ENCODE assay signal across 8 mouse cellular contexts in genomic region chr9:66512351-66512671, GRCm38 (mm10). TPM values are rescaled to one million over a fixed set of nuclear protein-coding genes. Genes with fewer than 3 reads are reported as not detected.
DNase-seq lines count a peak whose midpoint lies in the region; ATAC-seq and TF ChIP-seq lines count a peak whose summit lies in the region.

No protein-coding gene starts in this region.

- peak overlapping the region; percentile 94 for H3K27ac ChIP-seq in intestine, postnatal 0 days (ENCODE audit: low read depth, low read length)
- peak overlapping the region; percentile 94 for H3K27ac ChIP-seq in midbrain, embryonic 10.5 days (replicated peaks)

- DNase-seq in adrenal gland, adult 8-10 months = peak; percentile 86
- peak; percentile 84 for DNase-seq in embryo, embryonic 9.5 days (ENCODE audit: extremely low spot score)
- DNase-seq in left cerebral cortex, postnatal 36 days (ENCODE audit: low spot score in 2 of 2) = peak; percentile 85 to 88
- DNase-seq in midbrain, embryonic 10.5 days (ENCODE audit: low spot score) = peak; percentile 86
- DNase-seq in right cerebral cortex, postnatal 36 days (ENCODE audit: low spot score in 2 of 2) = peak; percentile 82 to 87
- DNase-seq in urinary bladder, postnatal 4 days (ENCODE audit: low spot score in 2 of 2) = peak; percentile 82 to 87

- no peaks in the 10 kb centered on the region for H3K9me3 ChIP-seq in intestine, postnatal 0 days (ENCODE audit: control insufficient read depth)
- H3K9me3 ChIP-seq in midbrain, embryonic 10.5 days (replicated peaks) = no peaks in the 10 kb centered on the region

- H3K4me3 ChIP-seq in intestine, postnatal 0 days (ENCODE audit: low read depth, low read length) = peak overlapping the region; percentile 63
- H3K4me3 ChIP-seq in midbrain, embryonic 10.5 days = peak overlapping the region; percentile 77

- TF ChIP-seq CTCF in intestine, postnatal 0 days (IDR thresholded peaks at IDR 0.05; ENCODE audit: low read depth) = peak; percentile 7; the same call in 1 of the 2 replicates

- no peaks in the 10 kb centered on the region for H3K27me3 ChIP-seq in intestine, postnatal 0 days (replicated peaks; ENCODE audit: control insufficient read depth, insufficient read depth, low read length)
- no peaks in the 10 kb centered on the region for H3K27me3 ChIP-seq in midbrain, embryonic 10.5 days (ENCODE audit: low read depth, poor library complexity, severe bottlenecking)

- intact Hi-C loops in left cerebral cortex, postnatal 36 days (cut with DNase I) = loop anchor here (2.0 to 10.0 kb wide), 4 partner anchors 80 to 432 kb away; partner anchors contain the start of genes Rps27l and Usp3

- 1% methylated on average over 8 of the region's 8 CpGs for WGBS in intestine, postnatal 0 days
- WGBS in midbrain, embryonic 10.5 days = 0% methylated on average over 8 of the region's 8 CpGs

- H3K9ac ChIP-seq in intestine, postnatal 0 days (ENCODE audit: low read depth, low read length) = peak overlapping the region; percentile 79

- peak overlapping the region; percentile 96 for H3K4me2 ChIP-seq in intestine, postnatal 0 days (replicated peaks; ENCODE audit: low read depth)

- ATAC-seq in granulocyte monocyte progenitor cell, adult 5-6 weeks (replicated peaks; ENCODE audit: poor library complexity, severe bottlenecking) = peak; percentile 81
- peak; percentile 45 for ATAC-seq in intestine, postnatal 0 days

- H3K36me3 ChIP-seq in intestine, postnatal 0 days (ENCODE audit: control insufficient read depth, insufficient read depth) = peaks cover 34% of the 10 kb centered on the region
- peaks cover 66% of the 10 kb centered on the region for H3K36me3 ChIP-seq in midbrain, embryonic 10.5 days

- H3K4me1 ChIP-seq in intestine, postnatal 0 days (replicated peaks; ENCODE audit: control insufficient read depth, insufficient read depth, low read length) = peaks cover 12% of the 10 kb centered on the region; the same call in 1 of the 2 replicates
- H3K4me1 ChIP-seq in midbrain, embryonic 10.5 days = peaks cover 51% of the 10 kb centered on the region

RNA-seq across cellular contexts. Expression of gene Fbxl22, which starts 2.1 kb away (rescaled TPM):
- total RNA-seq in adrenal gland, adult 8-10 months (2022) = under 1 TPM; 0.52 to 0.84 (median 0.65) TPM
- total RNA-seq in granulocyte monocyte progenitor cell, adult 5-6 weeks (2014; fragmentation: Nextera tagmentation) = 0.60 TPM in 1 of 2 replicates, not detected in the other
- 0.62 and 1.0 TPM in 2 replicates for total RNA-seq in granulocyte monocyte progenitor cell, adult 5-6 weeks (2017)
- polyA plus RNA-seq in intestine, postnatal 0 days (2015; fragmentation: Nextera tagmentation; extraction: Ambion mirVana) = 12.9 and 15.4 TPM in 2 replicates
- under 1 TPM; 0.35 to 0.52 TPM for total RNA-seq in left cerebral cortex, postnatal 36 days (2021)
- polyA plus RNA-seq in midbrain, embryonic 10.5 days (2016; fragmentation: Nextera tagmentation; extraction: Ambion mirVana) = 1.5 TPM in 2 replicates

Comparison
In these comparisons a context has a peak if more than half of its experiments do, and no peak if none do; other contexts are left out.
1. Peak in every context shown above with its lines: DNase-seq, ATAC-seq, H3K4me3 ChIP-seq and H3K27ac ChIP-seq.